Mouse (Mus musculus) C2C12 (cell line): ENCODE measurements around the gene Ttll11. TPM values are rescaled to one million over a fixed set of nuclear protein-coding genes. Genes with fewer than 3 reads are reported as not detected.

Source experiments
- H3K27me3 ChIP-seq: one replicate; pipeline ENCODE4 v1.6.1; 2011; ENCODE audit not compliant: control insufficient read depth, insufficient read depth, insufficient read length
- H3K36me3 ChIP-seq: one replicate; pipeline ENCODE4 v1.6.1; 2011; ENCODE audit not compliant: control insufficient read depth, insufficient read depth
- H3K4me3 ChIP-seq: one replicate; pipeline ENCODE4 v1.5.1; 2011; ENCODE audit warnings: mild to moderate bottlenecking, control low read depth; ENCODE audit not compliant: poor library complexity, insufficient read depth, severe bottlenecking
- H3K79me2 ChIP-seq: one replicate; pipeline ENCODE4 v1.6.1; 2011; ENCODE audit not compliant: control insufficient read depth, insufficient read depth
- H3K79me3 ChIP-seq: one replicate; pipeline ENCODE4 v1.6.1; 2011; ENCODE audit warnings: low read depth, control low read depth
- H3ac ChIP-seq: one replicate; pipeline ENCODE3; 2011; ENCODE audit warnings: low read depth; ENCODE audit not compliant: control insufficient read depth, insufficient read length
- CEBPB ChIP-seq: IDR thresholded peaks from one replicate; pipeline ENCODE4 v1.6.1; 2011; ENCODE audit warnings: low read depth, mild to moderate bottlenecking, control low read depth, moderate library complexity
- CTCF ChIP-seq: IDR thresholded peaks from one replicate; pipeline ENCODE4 v1.5.1; 2011; ENCODE audit not compliant: control insufficient read depth, insufficient read depth, insufficient read length
- FOSL1 ChIP-seq: IDR thresholded peaks from one replicate; pipeline ENCODE4 v1.8.0; 2011; ENCODE audit warnings: mild to moderate bottlenecking, low read length; ENCODE audit not compliant: poor library complexity, insufficient read depth, severe bottlenecking
- MAX ChIP-seq: IDR thresholded peaks from one replicate; pipeline ENCODE4 v1.6.1; 2011; ENCODE audit warnings: mild to moderate bottlenecking, control low read depth
- MYOD1 ChIP-seq: IDR thresholded peaks from one replicate; pipeline ENCODE4 v1.6.1; 2011; ENCODE audit warnings: low read depth; ENCODE audit not compliant: control insufficient read depth, insufficient read length
- MYOG ChIP-seq: IDR thresholded peaks from one replicate; pipeline ENCODE4 v1.6.1; 2011; ENCODE audit not compliant: control insufficient read depth, insufficient read length; ENCODE audit errors: extremely low read depth
- USF1 ChIP-seq: IDR thresholded peaks from one replicate; pipeline ENCODE4 v1.6.1; 2011; ENCODE audit warnings: low read depth, mild to moderate bottlenecking, control low read depth, moderate library complexity
- polyA plus RNA-seq: library from polyadenylated mRNA; unstranded; fragments of >200 nt; fragmentation: generic; extraction: Trizol; gene quantifications from one replicate; pipeline ENCODE4 v1.2.1, GENCODE M21; 2012; ENCODE audit warnings: missing spikeins

The Ttll11 gene
- polyA plus RNA-seq, 1 experiment = 7.0 TPM

- no peaks in the 10 kb centered on the region for H3K27me3 ChIP-seq
- H3K4me3 ChIP-seq = no peak overlapping the region
- no peaks in the 10 kb centered on the region for H3K79me3 ChIP-seq
- H3ac ChIP-seq = no peak overlapping the region
- no peaks in the 10 kb centered on the region for H3K79me2 ChIP-seq
- no peak for TF ChIP-seq MAX
- no peak for TF ChIP-seq MYOG
- no peak for TF ChIP-seq FOSL1
- TF ChIP-seq USF1 = no peak
- TF ChIP-seq MYOD1 = no peak
- no peak for TF ChIP-seq CEBPB
- no peak for TF ChIP-seq CTCF
- H3K36me3 ChIP-seq = no peaks in the 10 kb centered on the region
These were observed 73.4 kb downstream of the Ttll11 start for GRCm38 (mm10) chr2:35906174-35906798.

DNA sequence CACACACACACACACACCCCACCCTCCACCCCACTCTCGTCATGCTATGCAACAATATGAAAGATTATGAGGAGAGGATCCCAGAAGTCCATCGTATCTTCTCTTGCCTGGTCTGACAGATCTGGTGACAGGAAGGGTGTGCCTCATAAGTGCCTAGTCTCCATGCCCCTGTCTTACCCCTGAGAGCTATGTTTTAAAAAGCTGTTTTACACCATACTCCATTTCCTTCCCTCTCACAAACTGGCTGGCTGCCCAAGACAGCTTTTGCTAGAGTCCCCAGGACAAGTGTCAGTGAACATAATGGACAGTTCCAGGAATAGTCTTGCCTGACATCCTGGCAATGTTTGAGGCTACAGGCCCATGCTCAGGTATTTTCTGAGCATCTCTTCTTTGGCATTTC, 78.9 kb downstream of the Ttll11 start:
- Histone ChIP-seq H3K79me2 (no peaks in the 10 kb centered on the region), H3K79me3 (no peaks in the 10 kb centered on the region), H3ac (no peak overlapping the region), H3K27me3 (no peaks in the 10 kb centered on the region), H3K36me3 (no peaks in the 10 kb centered on the region), H3K4me3 (no peak overlapping the region)
- no peak for TF ChIP-seq CEBPB
- TF ChIP-seq MYOG = no peak
- no peak for TF ChIP-seq MAX
- no peak for TF ChIP-seq CTCF
- TF ChIP-seq MYOD1 = no peak
- no peak for TF ChIP-seq FOSL1
- TF ChIP-seq USF1 = no peak

DNA sequence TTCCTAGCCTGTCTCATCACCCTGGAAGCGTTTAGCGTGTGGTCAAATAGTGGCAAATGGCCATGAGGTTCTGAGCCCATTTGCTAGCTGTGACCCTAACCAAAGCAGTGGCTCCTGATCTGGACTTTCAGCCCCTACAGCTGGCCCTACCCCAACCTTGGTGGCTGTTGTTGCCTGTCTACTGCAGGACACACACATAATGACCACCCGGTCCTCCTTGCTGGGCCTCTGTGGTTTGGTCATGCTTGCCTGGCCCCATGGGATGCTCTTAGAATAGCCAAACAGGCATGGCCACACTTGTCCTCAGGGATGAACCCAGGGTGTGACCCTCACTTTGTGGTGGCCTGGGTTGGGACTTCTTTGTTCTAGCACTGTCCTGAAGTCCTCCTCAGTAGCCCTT, 80.0 kb downstream of the Ttll11 start:
- Histone ChIP-seq H3ac (no peak overlapping the region), H3K79me2 (no peaks in the 10 kb centered on the region), H3K36me3 (no peaks in the 10 kb centered on the region), H3K79me3 (no peaks in the 10 kb centered on the region), H3K4me3 (no peak overlapping the region), H3K27me3 (no peaks in the 10 kb centered on the region)
- TF ChIP-seq MYOD1 (peak; percentile 4), FOSL1 (no peak), MYOG (no peak)

DNA sequence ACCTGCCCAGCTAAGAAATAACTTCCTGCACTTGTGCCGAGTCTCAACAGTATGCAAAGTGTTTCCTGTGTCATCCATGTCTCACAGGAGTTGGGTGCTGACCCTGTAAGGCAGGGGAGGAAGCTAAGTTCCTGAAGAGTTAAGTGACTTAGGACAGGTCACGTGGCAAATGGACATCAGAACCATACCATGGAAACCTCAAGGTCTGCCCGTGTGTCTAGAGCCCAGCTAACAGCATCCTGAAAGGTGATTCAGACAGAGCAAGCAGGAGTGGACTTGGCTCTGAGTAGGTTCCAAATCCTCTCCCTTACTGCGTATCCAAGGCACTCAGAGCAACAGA, 80.6 kb downstream of the Ttll11 start:
- H3K79me3 ChIP-seq = no peaks in the 10 kb centered on the region
- H3K27me3 ChIP-seq = no peaks in the 10 kb centered on the region
- no peak overlapping the region for H3ac ChIP-seq
- H3K4me3 ChIP-seq = no peak overlapping the region
- H3K36me3 ChIP-seq = no peaks in the 10 kb centered on the region
- no peaks in the 10 kb centered on the region for H3K79me2 ChIP-seq
- TF ChIP-seq CEBPB (no peak), MYOD1 (no peak), MYOG (no peak), FOSL1 (no peak), CTCF (no peak), USF1 (peak; percentile 64)

DNA sequence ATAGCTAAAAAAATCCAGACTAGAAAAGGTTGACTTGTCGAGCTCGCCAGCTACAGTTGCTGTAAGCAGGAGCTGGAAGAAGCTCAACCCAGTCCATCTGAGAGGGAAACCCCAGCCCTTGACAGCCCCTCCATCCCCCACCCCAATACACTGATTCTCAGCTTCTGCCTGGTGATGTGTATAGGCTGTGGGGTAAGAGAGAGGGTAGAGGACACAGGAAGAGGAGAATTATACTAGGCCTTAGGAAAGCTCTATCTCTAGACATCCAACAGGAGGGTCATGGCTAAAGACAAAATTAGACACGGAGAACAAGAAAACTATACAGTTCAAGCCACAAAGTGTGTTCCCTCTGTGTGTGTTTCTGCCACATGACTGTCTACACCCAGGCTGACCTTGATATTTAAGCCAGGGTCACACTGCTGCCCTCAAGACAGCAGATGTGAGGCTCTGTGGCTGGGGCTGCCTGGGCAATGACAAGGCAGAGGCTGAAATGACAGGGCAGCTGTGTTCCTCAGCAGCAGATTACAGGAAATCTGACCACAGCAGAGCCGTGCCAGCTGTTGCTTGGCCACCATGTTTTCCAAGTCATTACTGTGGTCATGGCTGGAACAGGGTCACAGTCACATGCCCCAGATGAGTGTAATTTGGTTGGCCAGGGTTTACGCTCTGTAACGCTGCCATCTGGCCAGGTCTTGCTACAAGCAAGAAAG, 81.1 kb downstream of the Ttll11 start:
- Histone ChIP-seq H3K79me3 (no peaks in the 10 kb centered on the region), H3K4me3 (no peak overlapping the region), H3K79me2 (no peaks in the 10 kb centered on the region)

More for the DNA sequence above, 81.1 kb downstream of the Ttll11 start:
- H3K27me3 ChIP-seq = no peaks in the 10 kb centered on the region
- no peak overlapping the region for H3ac ChIP-seq
- peak; percentile 90 for TF ChIP-seq MAX
- TF ChIP-seq FOSL1 = peak; percentile 40
- peak; percentile 87 for TF ChIP-seq USF1
- no peak for TF ChIP-seq CTCF
- peak; percentile 100 for TF ChIP-seq MYOD1
- TF ChIP-seq CEBPB = peak; percentile 19
- peak; percentile 86 for TF ChIP-seq MYOG
- H3K36me3 ChIP-seq = no peaks in the 10 kb centered on the region
